Mouse (Mus musculus): ENCODE results near the gene Ripor1. TPM values are rescaled to one million over a fixed set of nuclear protein-coding genes. Genes with fewer than 3 reads are reported as not detected.

Gene Ripor1
- polyA plus RNA-seq, 1 experiment from 2014 or later, result 20.5 TPM

Other genes starting within 250 kb of the Ripor1 start
- gene Plekhg4, start 232.0 kb upstream of the Ripor1 start, polyA plus RNA-seq (2018), result not detected in 3 replicates
- gene Kctd19, start 191.8 kb upstream of the Ripor1 start, polyA plus RNA-seq (2018), result not detected in 3 replicates
- gene Lrrc36, start 191.7 kb upstream of the Ripor1 start, polyA plus RNA-seq (2018), result 0.13 TPM in 1 of 3 replicates, not detected in the others
- 0.20 to 1.0 TPM (median 0.49 TPM) in 3 replicates for gene Tppp3, start 133.7 kb upstream of the Ripor1 start, polyA plus RNA-seq (2018)
- gene Zdhhc1, start 108.4 kb upstream of the Ripor1 start, polyA plus RNA-seq (2018), result 6.8 to 10.0 TPM (median 7.3 TPM) in 3 replicates
- not detected in 3 replicates for gene Hsd11b2, start 86.5 kb upstream of the Ripor1 start, polyA plus RNA-seq (2018)
- 238 to 301 TPM (median 263 TPM) in 3 replicates for gene Atp6v0d1, start 39.2 kb upstream of the Ripor1 start, polyA plus RNA-seq (2018)
- 38.0 to 50.3 TPM (median 38.3 TPM) in 3 replicates for gene Ctcf, start 31.3 kb downstream of the Ripor1 start, polyA plus RNA-seq (2018)
- gene Agrp, start 32.1 kb downstream of the Ripor1 start, polyA plus RNA-seq (2018), result not detected in 3 replicates
- gene Carmil2, start 81.0 kb downstream of the Ripor1 start, polyA plus RNA-seq (2018), result 0.13 TPM in 1 of 3 replicates, not detected in the others
- 14.9 to 20.7 TPM (median 19.5 TPM) in 3 replicates for gene Acd, start 95.8 kb downstream of the Ripor1 start, polyA plus RNA-seq (2018)
- 2.9 to 8.1 TPM (median 6.1 TPM) in 3 replicates for gene Pard6a, start 95.9 kb downstream of the Ripor1 start, polyA plus RNA-seq (2018)
- not detected in 3 replicates for gene 4933405L10Rik, start 102.4 kb downstream of the Ripor1 start, polyA plus RNA-seq (2018)
- gene Enkd1, start 103.0 kb downstream of the Ripor1 start, polyA plus RNA-seq (2018), result 1.4 to 6.3 TPM (median 3.2 TPM) in 3 replicates
- gene Gfod2, start 153.4 kb downstream of the Ripor1 start, polyA plus RNA-seq (2018), result 0.26 to 0.85 TPM (median 0.67 TPM) in 3 replicates
- gene Ranbp10, start 222.1 kb downstream of the Ripor1 start, polyA plus RNA-seq (2018), result 16.5 to 33.9 TPM (median 23.7 TPM) in 3 replicates
- gene Tsnaxip1, start 222.5 kb downstream of the Ripor1 start, polyA plus RNA-seq (2018), result not detected in 3 replicates
- 7.2 to 13.3 TPM (median 8.2 TPM) in 3 replicates for gene Cenpt, start 248.0 kb downstream of the Ripor1 start, polyA plus RNA-seq (2018)
- gene Thap11, start 249.9 kb downstream of the Ripor1 start, polyA plus RNA-seq (2018), result 8.3 to 23.6 TPM (median 20.4 TPM) in 3 replicates

Measured in macrophage (primary cell).